Mouse (Mus musculus) layer of hippocampus, postnatal 14 days (tissue): Measurements from ENCODE around the gene P2ry12. TPM values are rescaled to one million over a fixed set of nuclear protein-coding genes. Genes with fewer than 3 reads are reported as not detected.

Source experiments
- DNase-seq, 2 experiments: peaks; one replicate each; pipeline ENCODE4 v3.0.0; 2021 to 2022; ENCODE audit warnings: low spot score in 2 of 2, mixed read lengths in 1 of 2
- total RNA-seq, 2 experiments: library from RNA; stranded (reverse); gene quantifications; 2 replicates each; pipeline ENCODE4 v1.2.3; 2021

Gene P2ry12
- total RNA-seq, 2 experiments from 2014 or later: 68.6 to 72.3 TPM

DNA sequence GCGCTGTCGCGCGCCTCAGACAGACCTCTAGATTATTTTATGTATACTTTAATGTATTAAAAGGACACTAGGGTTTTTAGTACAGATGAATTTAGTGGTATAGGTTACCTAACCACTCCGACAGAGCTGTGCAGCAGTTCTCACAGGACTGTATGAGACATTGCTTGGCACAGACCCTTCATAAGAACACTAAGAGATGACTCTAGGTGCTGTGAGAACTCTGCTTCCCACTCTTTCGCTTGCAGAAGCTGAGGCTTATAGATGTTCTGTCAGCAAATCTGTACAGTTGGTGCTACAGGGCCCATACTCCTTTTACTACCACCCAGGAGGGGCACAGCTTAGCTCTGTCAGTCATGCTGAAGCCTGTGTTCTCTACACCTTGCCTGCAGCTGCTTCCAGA lies 71.0 kb downstream of the P2ry12 start:
- no peak for DNase-seq

DNA sequence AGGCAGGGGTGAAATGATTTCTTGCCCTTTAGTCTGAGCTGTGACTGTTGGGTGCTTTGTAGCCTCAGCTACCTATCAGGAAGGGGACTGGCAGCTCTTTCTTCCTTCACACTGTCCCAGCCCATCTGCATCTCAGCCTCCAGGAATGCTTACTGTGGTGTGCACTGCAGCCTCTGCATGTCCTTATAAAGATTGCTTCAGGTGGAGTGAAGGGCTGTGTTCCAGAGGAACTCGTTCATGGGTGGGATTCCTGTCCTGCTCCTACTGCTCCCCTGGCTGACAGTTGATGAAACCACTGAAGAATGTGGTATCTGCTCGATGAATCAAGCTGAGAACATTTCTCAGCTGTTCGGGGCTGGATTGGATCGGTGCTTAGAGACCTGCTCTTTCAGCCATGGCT lies 75.3 kb downstream of the P2ry12 start:
- DNase-seq: no peak

DNA sequence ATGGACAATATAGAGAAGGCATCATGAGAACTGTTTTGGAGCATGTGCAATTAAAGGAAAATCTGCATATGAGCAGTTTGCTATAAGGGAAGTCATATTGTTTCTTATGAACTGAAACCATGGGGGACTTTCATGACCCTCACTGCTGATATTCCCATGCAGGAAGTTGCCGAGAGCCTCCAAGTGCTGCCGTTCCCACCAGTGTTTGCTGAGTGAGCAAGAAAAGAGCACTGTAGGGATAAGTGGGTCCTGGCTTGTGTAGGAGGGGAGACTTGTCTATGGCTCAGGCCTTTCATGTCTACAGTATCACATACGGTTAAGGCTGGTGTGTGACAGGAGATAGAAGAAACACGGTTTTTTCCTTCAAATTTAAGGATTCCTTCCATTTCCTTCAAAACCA lies 77.0 kb downstream of the P2ry12 start:
- no peak for DNase-seq

DNA sequence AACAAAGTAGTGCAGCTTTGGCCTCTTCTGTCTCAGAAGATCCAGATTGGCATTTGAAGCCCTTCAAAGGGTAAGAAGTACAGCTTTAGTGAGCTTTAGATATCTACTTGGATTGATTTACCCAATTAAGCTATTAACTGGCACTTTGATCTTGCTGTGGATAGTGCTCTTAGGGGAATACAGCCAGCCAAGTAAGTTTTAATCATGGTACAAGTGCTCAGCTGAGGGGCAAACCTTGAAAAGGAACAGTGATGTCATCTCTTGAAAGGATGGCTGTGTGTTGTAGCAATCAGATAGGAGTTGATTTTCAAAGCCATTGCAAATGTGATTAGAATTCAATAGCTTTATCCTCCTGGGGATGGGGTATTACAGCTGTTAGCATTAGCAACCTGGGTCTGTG lies 80.5 kb downstream of the P2ry12 start:
- no peak for DNase-seq

DNA sequence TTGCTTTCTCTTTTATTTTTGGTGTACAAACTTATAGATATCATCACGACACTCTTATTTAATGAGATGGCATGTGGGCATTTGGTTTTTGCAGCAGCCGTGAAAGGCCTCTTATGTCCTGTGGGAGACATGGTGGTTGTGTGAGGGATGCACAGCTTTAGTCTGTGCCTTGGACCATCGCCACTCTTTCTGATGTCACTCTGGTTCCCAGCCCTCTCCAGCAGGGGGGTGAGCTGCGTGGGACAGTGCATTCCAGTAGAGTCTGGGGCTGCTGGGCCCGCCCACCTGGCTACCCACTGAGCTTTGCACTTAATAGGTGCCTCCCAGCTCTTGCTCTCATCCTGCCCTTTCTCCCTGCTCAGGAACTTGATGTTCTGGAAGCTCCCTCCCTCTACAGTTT lies 81.5 kb downstream of the P2ry12 start:
- DNase-seq: no peak

DNA sequence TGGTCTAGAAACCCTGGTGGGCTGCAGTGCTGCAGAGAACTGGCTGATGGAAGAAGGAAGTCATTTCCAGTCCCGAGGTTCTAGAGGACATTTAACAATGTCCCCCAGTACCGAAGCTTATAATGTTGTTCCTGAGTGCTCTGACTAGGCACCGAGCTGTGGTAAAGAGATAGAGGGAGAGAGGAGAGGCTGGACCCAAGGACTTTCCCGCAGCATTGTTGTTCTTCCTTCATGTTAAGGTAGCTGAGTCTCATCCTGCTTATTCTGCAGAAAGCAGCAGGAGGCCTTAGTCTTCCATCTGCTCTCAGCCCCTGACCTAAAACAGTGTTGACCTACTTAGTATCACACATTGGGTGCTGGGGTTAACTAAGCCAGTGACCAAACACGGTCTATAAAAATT lies 85.8 kb downstream of the P2ry12 start:
- no peak for DNase-seq

DNA sequence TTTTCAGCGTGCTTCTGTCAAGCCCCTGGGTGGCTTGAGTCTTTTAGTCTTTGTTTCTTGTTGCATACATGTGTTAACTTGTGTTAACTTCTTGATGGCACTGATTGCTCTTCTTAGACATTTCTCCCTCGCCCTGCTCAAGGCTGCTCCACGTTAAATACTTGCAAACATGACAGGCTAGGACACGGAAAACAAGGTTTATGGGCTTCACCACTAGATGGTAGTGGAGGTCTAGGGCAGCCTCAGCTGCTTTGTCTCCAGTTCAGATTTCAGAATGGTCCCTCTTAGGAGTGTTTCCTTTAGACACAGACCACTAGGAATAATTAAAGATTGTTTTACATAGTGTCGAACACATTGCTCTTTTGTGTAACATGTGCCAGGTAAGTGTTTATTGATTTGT lies 87.4 kb downstream of the P2ry12 start:
- peak; percentile 52 to 64 for DNase-seq

DNA sequence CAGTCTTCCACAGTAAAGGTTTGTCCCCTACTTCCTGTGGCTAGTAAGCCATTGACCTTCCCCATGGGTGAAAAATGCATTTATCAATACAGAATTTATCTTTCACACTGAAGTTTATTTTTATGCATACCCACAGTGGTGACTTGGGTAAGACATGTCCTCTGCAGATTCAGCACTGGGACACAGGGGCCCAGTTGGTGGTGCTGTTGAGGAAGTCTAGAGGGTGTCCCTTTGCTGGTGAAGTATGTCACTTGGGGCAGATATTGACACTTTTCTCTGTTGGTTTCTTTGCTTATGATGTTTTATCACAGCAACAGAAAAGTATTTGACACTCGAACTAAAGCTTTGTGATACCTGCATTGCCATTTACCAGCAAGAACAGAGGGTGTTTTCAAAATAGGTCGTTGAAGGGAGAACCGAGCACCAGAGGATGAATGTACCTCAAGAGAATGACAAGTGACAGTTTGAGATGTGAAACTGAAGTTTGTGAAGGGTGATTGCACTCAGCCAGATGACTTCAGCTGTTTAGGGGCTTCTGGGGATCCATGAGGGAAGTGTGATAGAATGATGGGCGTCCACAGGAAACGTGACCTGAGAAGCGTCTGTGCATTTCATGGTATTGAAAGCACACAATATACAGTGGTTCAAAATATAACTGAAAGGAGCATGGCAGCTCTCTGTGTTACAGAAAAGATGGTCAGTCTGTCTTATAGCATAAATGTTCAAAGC lies 88.1 kb downstream of the P2ry12 start:
- no peak for DNase-seq

DNA sequence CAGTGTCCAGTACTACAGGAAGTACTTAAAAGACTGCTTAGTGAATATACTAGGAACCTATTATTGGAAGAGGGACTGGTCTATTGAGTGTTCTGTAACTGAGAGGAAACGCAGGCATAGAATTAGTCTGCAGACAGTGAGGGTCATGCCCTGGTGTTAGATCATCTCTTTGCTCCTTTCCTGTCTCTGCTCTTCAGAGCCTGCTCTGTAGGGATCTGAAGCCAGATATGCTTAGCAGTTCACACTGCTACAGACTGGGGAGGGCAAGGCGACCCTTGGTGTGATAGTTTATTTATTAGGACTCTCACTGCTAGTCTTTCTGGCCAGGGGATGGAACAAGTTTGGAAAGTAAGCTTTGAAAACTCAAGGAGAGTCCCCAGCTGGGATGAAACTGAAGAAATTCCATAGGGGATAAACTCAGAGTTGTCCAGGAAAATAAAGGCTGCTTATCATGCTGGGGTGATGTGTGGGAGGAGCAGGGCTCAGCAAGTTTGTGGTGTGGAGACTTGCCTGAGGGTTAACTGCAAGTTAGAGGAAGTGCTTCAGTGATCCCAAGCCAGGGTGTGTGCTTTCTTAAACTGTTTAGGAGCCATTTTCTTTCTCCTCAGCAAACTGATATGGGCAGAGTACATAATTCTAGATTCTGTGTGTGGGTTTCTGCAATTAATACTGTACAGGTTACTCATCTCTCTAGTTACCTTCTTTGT lies 92.6 kb downstream of the P2ry12 start:
- DNase-seq: no peak

DNA sequence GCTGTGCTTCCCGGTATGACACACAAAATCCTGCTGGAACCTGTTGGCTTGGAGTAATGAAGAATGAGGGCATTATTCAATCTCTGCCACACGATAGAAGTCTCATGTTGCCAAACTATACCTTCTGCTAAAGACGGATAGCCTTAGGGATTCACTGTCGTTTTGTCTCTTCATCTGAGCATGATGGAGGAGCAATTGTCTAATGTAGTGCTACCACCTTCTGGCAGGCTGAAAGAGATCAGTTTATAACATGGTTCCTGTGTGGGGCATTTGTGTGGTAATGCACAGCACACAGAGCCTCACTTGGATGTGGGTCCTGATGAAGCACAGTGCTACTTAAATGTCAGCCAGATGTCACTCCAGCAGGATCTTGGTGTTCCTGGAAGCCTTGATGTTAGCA lies 93.5 kb downstream of the P2ry12 start:
- DNase-seq: no peak

DNA sequence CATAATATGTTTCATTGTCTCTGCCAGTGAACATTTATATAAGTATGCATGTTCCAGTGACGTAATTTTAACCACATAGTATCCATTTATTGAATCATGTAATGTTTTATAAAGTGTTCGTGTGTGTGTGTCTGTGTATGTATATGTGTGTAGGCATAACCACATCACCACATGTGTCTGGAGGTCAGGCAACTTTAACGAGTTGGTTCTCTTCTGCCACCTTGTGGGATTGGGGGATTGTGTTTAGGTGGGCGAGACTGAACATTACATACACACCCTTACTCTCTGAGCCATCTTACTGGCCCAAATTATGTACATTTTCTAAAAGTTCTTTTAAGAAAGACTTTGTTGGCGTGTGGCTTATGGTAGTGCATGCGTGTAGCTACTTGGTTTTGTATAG lies 94.2 kb downstream of the P2ry12 start:
- DNase-seq: no peak

DNA sequence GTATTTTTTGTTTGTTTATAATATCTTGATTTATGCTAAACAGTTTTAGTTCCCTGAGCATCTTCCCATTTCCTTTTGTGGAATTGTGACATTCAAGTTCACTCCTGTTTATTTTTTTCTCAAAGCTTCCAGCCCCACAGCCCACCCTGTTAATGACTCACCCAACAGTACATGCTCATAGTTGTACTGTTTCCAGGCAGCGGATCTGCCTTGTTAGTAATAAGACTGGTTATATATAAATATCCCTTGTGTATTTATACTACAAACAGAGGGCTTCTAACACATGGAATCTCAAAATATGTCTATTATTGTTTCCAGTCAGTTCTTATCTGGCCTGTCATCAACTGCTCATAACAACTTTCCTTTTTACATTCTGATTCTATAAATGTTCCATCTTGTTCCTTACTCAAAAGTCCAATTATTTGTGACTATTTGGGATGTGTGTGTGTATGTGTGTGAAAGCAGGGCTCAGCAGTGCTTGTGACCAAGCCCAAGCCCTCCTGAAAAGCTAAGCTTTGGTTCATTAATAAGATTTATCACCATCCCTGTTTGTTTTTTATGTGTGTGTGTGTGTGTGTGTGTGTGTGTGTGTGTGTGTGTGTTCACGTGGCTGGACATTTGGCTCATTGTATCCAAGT lies 95.1 kb downstream of the P2ry12 start:
- peak in 1 of 2 experiments; percentile 26 for DNase-seq

Other genes starting within 250 kb of the P2ry12 start
- gene Gpr171, start 161.1 kb downstream of the P2ry12 start, total RNA-seq: not detected
- gene P2ry14, start 109.3 kb downstream of the P2ry12 start, total RNA-seq: 1 to 10 TPM; 2.8 to 3.1 TPM
- not detected for gene Gpr87, start 67.8 kb downstream of the P2ry12 start, total RNA-seq
- 10 to 100 TPM; 11.4 to 11.5 TPM for gene P2ry13, start 52.0 kb downstream of the P2ry12 start, total RNA-seq
- 1 to 10 TPM; 3.9 to 4.9 TPM for gene Igsf10, start 81.5 kb upstream of the P2ry12 start, total RNA-seq